Comparison of ENCODE assay signal across 9 mouse cellular contexts in genomic region chr5:137776408-137776918, GRCm38 (mm10). TPM values are rescaled to one million over a fixed set of nuclear protein-coding genes. Genes with fewer than 3 reads are reported as not detected.
A peak's percentile ranks its signal among the peaks of the same experiment; 100 is the strongest.
DNase-seq lines count a peak whose midpoint lies in the region; ATAC-seq and TF ChIP-seq lines count a peak whose summit lies in the region.
"Had no signal": no experiment of that assay in that cellular context is flagged by ENCODE, and none has a peak within 500 bp of the region (broad histone marks: within the 10 kb centered on the region; RNA-seq: fewer than 3 reads in every experiment).

No protein-coding gene starts in this region.

- no peak for TF ChIP-seq CTCF in liver, postnatal 0 days (IDR thresholded peaks at IDR 0.05; ENCODE audit: low read depth)

- no peaks in the 10 kb centered on the region for H3K9me3 ChIP-seq in liver, postnatal 0 days (ENCODE audit: low read length)
- H3K9me3 ChIP-seq in kidney, embryonic 14.5 days (ENCODE audit: control insufficient read depth, low read length): no peaks in the 10 kb centered on the region
- H3K9me3 ChIP-seq in midbrain, embryonic 16.5 days (replicated peaks; ENCODE audit: control insufficient read depth, low read length, poor library complexity, severe bottlenecking): no peaks in the 10 kb centered on the region
- H3K9me3 ChIP-seq: neural tube, embryonic 13.5 days had no signal

- TF ChIP-seq EP300 in liver, postnatal 0 days (IDR thresholded peaks at IDR 0.05; ENCODE audit: low read depth): no peak

- intact Hi-C loops in left cerebral cortex, postnatal 4 days (cut with DNase I): no loop called here

- no peak overlapping the region for H3K9ac ChIP-seq in liver, postnatal 0 days (replicated peaks)
- H3K9ac ChIP-seq in kidney, embryonic 14.5 days (ENCODE audit: low read depth, low read length): no peak overlapping the region
- no peak overlapping the region for H3K9ac ChIP-seq in midbrain, embryonic 16.5 days (ENCODE audit: low read depth, low read length)
- H3K9ac ChIP-seq: neural tube, embryonic 13.5 days had no signal

- H3K36me3 ChIP-seq in liver, postnatal 0 days (replicated peaks; ENCODE audit: insufficient read depth, low read length): peaks cover 15% of the 10 kb centered on the region
- peaks cover 15% of the 10 kb centered on the region for H3K36me3 ChIP-seq in kidney, embryonic 14.5 days (ENCODE audit: control insufficient read depth, insufficient read depth, low read length)
- no peaks in the 10 kb centered on the region for H3K36me3 ChIP-seq in midbrain, embryonic 16.5 days (ENCODE audit: control insufficient read depth, insufficient read depth, low read length)

- 28% methylated on average over 5 of the region's 5 CpGs for WGBS in liver, postnatal 0 days (ENCODE audit: insufficient replicate concordance)
- 29% methylated on average over 5 of the region's 5 CpGs for WGBS in kidney, embryonic 14.5 days
- WGBS in midbrain, embryonic 16.5 days: 46% methylated on average over 5 of the region's 5 CpGs

- peaks cover 22% of the 10 kb centered on the region for H3K4me1 ChIP-seq in liver, postnatal 0 days (ENCODE audit: insufficient read depth)
- 0 out of 2 replicates have a peak, but pooled peaks cover 4% of the 10 kb centered on the region for H3K4me1 ChIP-seq in kidney, embryonic 14.5 days (ENCODE audit: control insufficient read depth, insufficient read depth, low read length)
- peaks cover 14% of the 10 kb centered on the region for H3K4me1 ChIP-seq in midbrain, embryonic 16.5 days (ENCODE audit: control insufficient read depth, insufficient read depth, low read length)

- no peak for ATAC-seq in liver, postnatal 0 days
- ATAC-seq in kidney, embryonic 14.5 days (ENCODE audit: low FRiP score, low TSS enrichment): 0 out of 2 replicates have a peak, but pooled peaks have one; percentile 36
- ATAC-seq in monocyte, adult 5-6 weeks (replicated peaks; ENCODE audit: insufficient number of reproducible peaks, low FRiP score, low TSS enrichment, poor library complexity, severe bottlenecking): peak; percentile 51
- ATAC-seq in erythroblast, adult 5-6 weeks (replicated peaks; ENCODE audit: low FRiP score, poor library complexity, severe bottlenecking): no peak
- ATAC-seq in midbrain, embryonic 16.5 days: no peak

- no peak overlapping the region for H3K4me2 ChIP-seq in liver, postnatal 0 days (ENCODE audit: low read depth, low read length)
- no peak overlapping the region for H3K4me2 ChIP-seq in kidney, embryonic 14.5 days (replicated peaks; ENCODE audit: low read depth, low read length)
- H3K4me2 ChIP-seq in midbrain, embryonic 16.5 days (ENCODE audit: low read length): no peak overlapping the region
- H3K4me2 ChIP-seq: neural tube, embryonic 13.5 days had no signal

- H3K27me3 ChIP-seq in liver, postnatal 0 days (ENCODE audit: insufficient read depth, low read length): no peaks in the 10 kb centered on the region
- H3K27me3 ChIP-seq in kidney, embryonic 14.5 days (ENCODE audit: control insufficient read depth, insufficient read depth, low read length): no peaks in the 10 kb centered on the region
- no peaks in the 10 kb centered on the region for H3K27me3 ChIP-seq in midbrain, embryonic 16.5 days (ENCODE audit: control insufficient read depth, insufficient read depth, low read depth, low read length)
- H3K27me3 ChIP-seq: neural tube, embryonic 13.5 days had no signal

- H3K4me3 ChIP-seq in liver, postnatal 0 days (ENCODE audit: low read depth, low read length): no peak overlapping the region
- H3K4me3 ChIP-seq in kidney, embryonic 14.5 days (ENCODE audit: low read length): no peak overlapping the region
- H3K4me3 ChIP-seq in midbrain, embryonic 16.5 days (ENCODE audit: low read depth, low read length): no peak overlapping the region
- H3K4me3 ChIP-seq: neural tube, embryonic 13.5 days had no signal

- DNase-seq in liver: peak; percentile 45
- DNase-seq in liver, postnatal 0 days: no peak
- DNase-seq in WW6 (ENCODE audit: low read depth, low spot score): peak; percentile 54
- DNase-seq in left cerebral cortex, postnatal 4 days: no peak

- H3K27ac ChIP-seq in liver, postnatal 0 days (ENCODE audit: low read depth): no peak overlapping the region
- H3K27ac ChIP-seq in kidney, embryonic 14.5 days (ENCODE audit: low read depth, low read length): no peak overlapping the region
- H3K27ac ChIP-seq in midbrain, embryonic 16.5 days (ENCODE audit: low read length): no peak overlapping the region
- H3K27ac ChIP-seq: neural tube, embryonic 13.5 days had no signal

RNA-seq across cellular contexts. Expression of gene Ppp1r35, which starts 2.2 kb away (rescaled TPM):
- 13.4 and 18.1 TPM in 2 replicates for polyA plus RNA-seq in liver, postnatal 0 days (2015; fragmentation: Nextera tagmentation; extraction: Ambion mirVana)
- 41.6 and 54.8 TPM in 2 replicates for polyA plus RNA-seq in kidney, embryonic 14.5 days (2014; fragmentation: Nextera tagmentation; extraction: Ambion mirVana)
- total RNA-seq in monocyte, adult 5-6 weeks (2017): 8.7 to 10.8 TPM (median 9.5 TPM) in 3 replicates
- total RNA-seq in erythroblast, adult 5-6 weeks (2015; ENCODE audit: low replicate concordance): 6.5 and 24.2 TPM in 2 replicates
- total RNA-seq in erythroblast, adult 5-6 weeks (2017; ENCODE audit: low replicate concordance): 6.4 and 12.0 TPM in 2 replicates
- total RNA-seq in left cerebral cortex, postnatal 4 days (2021): 10 to 100 TPM; 28.4 to 38.6 TPM
- 33.5 and 36.6 TPM in 2 replicates for polyA plus RNA-seq in midbrain, embryonic 16.5 days (2015; fragmentation: Nextera tagmentation; extraction: Ambion mirVana)

RNA-seq across cellular contexts. Expression of gene Mepce, which starts 11.0 kb away (rescaled TPM):
- 4.7 and 5.0 TPM in 2 replicates for polyA plus RNA-seq in liver, postnatal 0 days (2015; fragmentation: Nextera tagmentation; extraction: Ambion mirVana)
- 11.8 and 16.4 TPM in 2 replicates for polyA plus RNA-seq in kidney, embryonic 14.5 days (2014; fragmentation: Nextera tagmentation; extraction: Ambion mirVana)
- 20.7 to 27.6 TPM (median 21.5 TPM) in 3 replicates for total RNA-seq in monocyte, adult 5-6 weeks (2017)
- total RNA-seq in erythroblast, adult 5-6 weeks (2015; ENCODE audit: low replicate concordance): 7.7 and 11.7 TPM in 2 replicates
- total RNA-seq in erythroblast, adult 5-6 weeks (2017; ENCODE audit: low replicate concordance): 4.8 and 14.4 TPM in 2 replicates
- 10 to 100 TPM; 32.9 to 35.2 TPM for total RNA-seq in left cerebral cortex, postnatal 4 days (2021)
- polyA plus RNA-seq in midbrain, embryonic 16.5 days (2015; fragmentation: Nextera tagmentation; extraction: Ambion mirVana): 10.4 and 11.6 TPM in 2 replicates

RNA-seq across cellular contexts. Expression of gene Zcwpw1, which starts 11.1 kb away (rescaled TPM):
- 1.5 and 1.9 TPM in 2 replicates for polyA plus RNA-seq in liver, postnatal 0 days (2015; fragmentation: Nextera tagmentation; extraction: Ambion mirVana)
- polyA plus RNA-seq in kidney, embryonic 14.5 days (2014; fragmentation: Nextera tagmentation; extraction: Ambion mirVana): 21.8 and 27.4 TPM in 2 replicates
- 5.5 to 18.4 TPM (median 12.3 TPM) in 3 replicates for total RNA-seq in monocyte, adult 5-6 weeks (2017)
- 1.7 and 9.2 TPM in 2 replicates for total RNA-seq in erythroblast, adult 5-6 weeks (2015; ENCODE audit: low replicate concordance)
- total RNA-seq in erythroblast, adult 5-6 weeks (2017; ENCODE audit: low replicate concordance): 5.5 and 6.1 TPM in 2 replicates
- 1 to 10 TPM; 5.4 to 6.1 TPM for total RNA-seq in left cerebral cortex, postnatal 4 days (2021)
- 11.6 and 13.1 TPM in 2 replicates for polyA plus RNA-seq in midbrain, embryonic 16.5 days (2015; fragmentation: Nextera tagmentation; extraction: Ambion mirVana)

RNA-seq across cellular contexts. Expression of gene Tsc22d4, which starts 30.9 kb away (rescaled TPM):
- 65.3 and 65.9 TPM in 2 replicates for polyA plus RNA-seq in liver, postnatal 0 days (2015; fragmentation: Nextera tagmentation; extraction: Ambion mirVana)
- 104 and 121 TPM in 2 replicates for polyA plus RNA-seq in kidney, embryonic 14.5 days (2014; fragmentation: Nextera tagmentation; extraction: Ambion mirVana)
- total RNA-seq in monocyte, adult 5-6 weeks (2017): 65.2 to 107 TPM (median 70.0 TPM) in 3 replicates
- total RNA-seq in erythroblast, adult 5-6 weeks (2015; ENCODE audit: low replicate concordance): 24.5 and 44.6 TPM in 2 replicates
- total RNA-seq in erythroblast, adult 5-6 weeks (2017; ENCODE audit: low replicate concordance): 69.5 and 76.3 TPM in 2 replicates
- 10 to 100 TPM; 61.6 to 71.9 TPM for total RNA-seq in left cerebral cortex, postnatal 4 days (2021)
- 55.4 and 74.1 TPM in 2 replicates for polyA plus RNA-seq in midbrain, embryonic 16.5 days (2015; fragmentation: Nextera tagmentation; extraction: Ambion mirVana)

RNA-seq across cellular contexts. Expression of gene Nyap1, which starts 35.1 kb away (rescaled TPM):
- polyA plus RNA-seq in liver, postnatal 0 days (2015; fragmentation: Nextera tagmentation; extraction: Ambion mirVana): 0.11 and 0.18 TPM in 2 replicates
- polyA plus RNA-seq in kidney, embryonic 14.5 days (2014; fragmentation: Nextera tagmentation; extraction: Ambion mirVana): 0.56 and 1.1 TPM in 2 replicates
- 0.19 to 1.2 TPM (median 0.43 TPM) in 3 replicates for total RNA-seq in monocyte, adult 5-6 weeks (2017)
- total RNA-seq in erythroblast, adult 5-6 weeks (2015; ENCODE audit: low replicate concordance): 0.38 TPM in 1 of 2 replicates, not detected in the other
- 0.84 and 1.4 TPM in 2 replicates for total RNA-seq in erythroblast, adult 5-6 weeks (2017; ENCODE audit: low replicate concordance)
- 100 to 1,000 TPM; 195 to 197 TPM for total RNA-seq in left cerebral cortex, postnatal 4 days (2021)
- 67.2 and 67.5 TPM in 2 replicates for polyA plus RNA-seq in midbrain, embryonic 16.5 days (2015; fragmentation: Nextera tagmentation; extraction: Ambion mirVana)

Comparison
In these comparisons a context has a peak if more than half of its experiments do, and no peak if none do; other contexts are left out.
1. DNase-seq: peak in liver (single experiment) and WW6 (single experiment); none in liver, postnatal 0 days (single experiment) and left cerebral cortex, postnatal 4 days (single experiment).
2. ATAC-seq: peak in kidney, embryonic 14.5 days (single experiment) and monocyte, adult 5-6 weeks (single experiment); none in liver, postnatal 0 days (single experiment), erythroblast, adult 5-6 weeks (single experiment) and midbrain, embryonic 16.5 days (single experiment).